Mouse (Mus musculus): ENCODE data around the gene Orc2.

Gene Orc2

GRCm38 (mm10) chr1:58423371-58424248 lies 81.3 kb downstream of the Orc2 start, which contains the start of gene Clk1:
Gene Clk1, minus strand, starts transcription at chr1:58424066.
- DNase-seq (ENCODE audit: low spot score in 2 of 2), result peak; percentile 92 to 94

- DNase-seq (ENCODE audit: low spot score in 2 of 2), result peak; percentile 59 to 78
These were observed 82.0 kb downstream of the Orc2 start for GRCm38 (mm10) chr1:58422879-58423278.

GRCm38 (mm10) chr1:58420961-58421360 lies 83.9 kb downstream of the Orc2 start:
- no peak for DNase-seq (ENCODE audit: low spot score in 2 of 2)

GRCm38 (mm10) chr1:58420032-58420431 lies 84.9 kb downstream of the Orc2 start:
- DNase-seq (ENCODE audit: low spot score in 2 of 2), result no peak

GRCm38 (mm10) chr1:58416048-58416447 lies 88.9 kb downstream of the Orc2 start:
- DNase-seq (ENCODE audit: low spot score in 2 of 2), result no peak

GRCm38 (mm10) chr1:58415442-58415841 lies 89.5 kb downstream of the Orc2 start:
- DNase-seq (ENCODE audit: low spot score in 2 of 2), result no peak

All from spleen, postnatal 36 days (tissue).